Mouse (Mus musculus) layer of hippocampus, postnatal 10 days (tissue): ENCODE results near the gene Ccdc27. TPM values are rescaled to one million over a fixed set of nuclear protein-coding genes. Genes with fewer than 3 reads are reported as not detected.
A peak's percentile ranks its signal among the peaks of the same experiment; 100 is the strongest.

Source experiments
- DNase-seq, 2 experiments: peaks; one replicate each; pipeline ENCODE4 v3.0.0; 2021; ENCODE audit warnings: low spot score in 2 of 2
- total RNA-seq, 2 experiments: library from RNA; stranded (reverse); gene quantifications; 2 replicates each; pipeline ENCODE4 v1.2.3; 2021

Gene Ccdc27
- total RNA-seq, 2 experiments from 2014 or later: 1.4 to 2.3 TPM

DNA sequence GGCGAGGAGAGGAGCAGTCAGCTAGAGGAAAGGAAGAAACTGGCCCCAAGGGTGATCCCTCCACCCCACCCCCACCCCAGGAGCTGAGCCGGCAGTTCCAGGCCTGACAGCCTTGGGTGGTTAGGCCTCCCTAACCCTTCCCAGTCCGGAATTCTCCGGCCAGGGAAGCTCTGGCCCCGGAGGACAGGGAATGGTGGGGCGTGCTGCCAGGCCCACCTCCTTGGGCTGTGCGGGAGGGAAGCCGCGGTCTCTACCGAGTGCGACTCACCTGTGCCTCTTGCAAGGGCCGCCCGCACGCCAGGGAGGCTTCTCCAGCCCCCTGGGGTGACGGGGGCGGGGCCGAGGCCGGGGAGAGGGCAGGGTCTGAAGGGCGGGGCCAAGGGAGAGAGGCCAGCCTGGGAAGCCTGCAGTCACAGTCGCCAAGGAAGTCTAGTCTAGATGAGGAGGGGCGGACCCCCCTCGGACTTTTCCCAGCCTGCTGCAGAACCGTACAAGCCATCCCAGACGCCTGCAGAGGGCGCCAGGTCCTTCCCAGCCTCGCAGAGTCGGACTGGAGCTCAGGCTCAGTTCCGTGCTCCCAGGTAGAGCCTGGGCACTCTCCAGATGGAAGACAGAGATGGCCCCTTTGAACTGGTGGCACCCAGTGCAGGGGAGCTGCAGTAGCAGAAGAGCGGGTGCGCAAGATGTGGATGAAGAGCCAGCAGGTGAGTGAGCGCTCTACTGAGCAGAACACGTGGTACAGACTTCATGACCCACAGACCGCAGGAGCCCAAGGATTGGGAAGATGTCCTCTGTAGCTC is 16.6 kb downstream of the Ccdc27 start, which contains the start of gene Smim1:
Gene Smim1, minus strand, starts transcription at position 590 of the 800 bp plus-strand sequence.
- peak; percentile 66 to 70 for DNase-seq

DNA sequence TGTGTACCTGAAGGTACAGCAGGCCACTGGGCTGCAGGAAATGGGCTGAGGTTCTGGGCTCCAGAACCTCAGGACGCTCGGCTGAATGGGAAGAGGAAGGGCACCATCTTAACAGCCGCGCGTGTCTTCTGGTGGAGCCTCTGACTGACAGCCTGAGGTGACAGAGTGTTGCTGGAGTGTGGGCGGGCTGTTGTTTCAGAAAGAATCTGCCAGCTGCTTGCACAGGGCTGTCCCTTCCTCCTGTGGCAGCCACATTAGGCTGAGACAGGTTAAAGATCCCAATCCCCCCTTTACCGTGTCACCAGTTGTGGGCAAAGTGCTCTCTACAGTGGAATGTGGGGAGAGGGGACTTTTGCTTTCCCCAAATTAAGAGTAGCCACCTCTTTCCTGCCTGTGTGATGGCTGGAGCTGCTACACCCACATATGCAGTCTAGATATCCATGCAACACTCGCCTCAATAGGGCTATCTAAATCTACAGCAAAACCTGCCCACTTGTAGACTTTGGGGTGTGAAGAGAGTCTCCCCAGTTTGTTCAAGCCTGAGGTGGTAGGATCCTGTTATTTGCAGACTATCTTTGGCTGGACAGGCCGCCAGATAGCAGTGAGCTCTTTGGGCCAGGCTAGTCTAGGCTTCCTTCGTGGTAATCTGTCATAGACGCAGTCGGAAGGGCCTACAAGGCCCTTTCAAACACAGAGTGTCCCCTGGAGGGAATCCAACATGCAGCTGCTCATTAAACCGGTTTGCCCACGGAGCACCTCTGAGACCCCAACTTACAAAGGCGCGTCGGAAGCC is 17.6 kb downstream of the Ccdc27 start:
- DNase-seq: peak in 1 of 2 experiments; percentile 17

DNA sequence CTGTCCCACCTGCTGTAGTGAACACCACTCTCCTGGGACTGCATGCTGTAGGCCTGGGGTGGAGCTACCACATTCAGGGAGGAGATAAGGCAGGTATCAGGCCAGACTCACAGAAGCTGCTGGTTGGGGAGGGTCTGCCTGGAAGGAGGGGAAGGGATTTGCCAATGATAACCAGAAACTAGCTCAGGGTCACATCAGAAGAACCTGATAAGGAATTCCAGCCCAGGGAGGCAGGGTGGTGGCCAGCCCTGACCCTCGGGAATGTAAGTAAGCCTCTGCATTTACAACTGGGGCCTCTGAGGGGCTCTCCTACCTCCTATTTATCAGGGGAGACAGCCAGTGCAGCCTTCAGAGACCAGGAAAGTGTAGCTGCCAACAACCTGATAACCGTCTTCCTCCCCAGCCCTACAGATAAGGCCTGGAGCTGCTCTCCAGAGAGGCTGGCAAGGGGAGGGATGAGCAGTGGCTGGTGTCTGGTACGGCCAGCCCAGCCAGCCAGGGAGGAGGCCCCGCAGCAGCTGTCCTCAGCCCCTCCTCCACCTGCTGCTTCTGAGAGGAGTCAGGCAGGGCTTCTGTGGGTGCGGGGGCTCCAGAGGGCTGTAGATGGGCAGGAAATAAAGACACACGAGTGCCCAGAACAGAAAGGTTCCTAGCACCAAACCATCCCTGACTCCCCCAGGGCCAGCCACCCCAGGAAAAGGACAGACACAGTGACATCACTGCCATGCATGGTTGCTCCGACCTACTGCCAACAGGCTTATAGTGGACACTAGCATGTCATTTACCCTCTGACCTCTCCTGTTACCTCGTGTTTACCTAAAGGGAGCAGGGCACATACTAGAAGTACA is 18.5 kb downstream of the Ccdc27 start:
- peak in 1 of 2 experiments; percentile 30 for DNase-seq

DNA sequence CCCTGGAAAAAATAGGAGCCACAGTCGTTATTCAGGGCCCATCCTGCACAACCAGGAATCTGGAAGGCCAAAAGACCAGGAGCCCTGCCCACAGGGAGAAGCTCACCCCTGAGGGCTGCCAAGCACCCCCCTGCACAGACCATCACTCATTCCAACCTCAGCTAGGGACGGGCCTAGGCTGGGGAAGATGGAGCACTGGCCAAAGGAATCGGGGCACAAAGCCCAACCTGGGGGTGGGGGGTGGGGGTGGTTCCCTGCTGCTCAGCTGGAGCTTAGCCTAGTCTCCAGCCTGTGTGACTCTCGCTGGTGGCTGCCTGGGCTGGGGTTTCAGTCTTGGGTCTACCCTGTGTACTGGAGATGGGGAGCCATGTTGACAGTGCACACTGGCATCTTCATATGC is 19.6 kb downstream of the Ccdc27 start:
- peak in 1 of 2 experiments; percentile 32 for DNase-seq

DNA sequence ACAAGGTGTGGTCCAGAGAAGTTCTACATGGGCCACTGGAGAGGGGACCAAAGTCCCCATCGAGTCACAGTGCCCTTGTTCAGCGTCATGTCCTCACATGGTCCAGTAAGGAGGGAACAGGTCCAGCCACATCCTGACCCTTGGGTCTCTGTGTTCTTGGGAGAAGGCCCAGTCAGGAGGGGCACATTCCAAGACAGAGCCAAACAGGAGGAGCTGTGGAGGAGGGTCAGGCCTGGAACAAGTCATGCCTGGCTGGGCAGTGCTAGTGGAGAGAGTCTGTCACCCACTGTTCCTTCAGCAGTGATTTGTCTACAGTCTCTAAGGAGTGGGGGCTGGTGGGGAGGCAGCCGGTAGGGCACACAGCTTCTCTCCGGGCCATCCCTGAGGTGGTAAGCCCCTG is 20.1 kb downstream of the Ccdc27 start:
- DNase-seq: no peak

DNA sequence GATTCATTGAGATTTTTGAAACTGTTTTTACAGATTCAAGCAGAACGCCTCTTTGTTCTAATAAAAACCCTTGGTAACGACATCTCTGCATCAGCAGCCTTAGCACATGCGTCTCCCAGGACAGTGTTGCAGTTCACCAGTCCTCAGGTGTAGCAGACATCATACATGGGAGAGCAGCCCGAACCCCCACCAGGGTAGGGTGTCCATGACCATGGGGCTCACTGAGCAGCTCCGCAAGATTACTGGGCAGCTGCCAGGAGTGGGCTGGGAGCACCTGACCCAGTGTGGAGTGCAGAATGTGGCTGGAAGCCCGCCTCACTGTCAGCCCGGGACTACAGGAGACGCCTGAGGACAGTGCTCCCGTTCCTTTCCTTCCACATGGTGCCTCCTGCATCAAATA is 21.0 kb downstream of the Ccdc27 start:
- DNase-seq: peak in 1 of 2 experiments; percentile 19

DNA sequence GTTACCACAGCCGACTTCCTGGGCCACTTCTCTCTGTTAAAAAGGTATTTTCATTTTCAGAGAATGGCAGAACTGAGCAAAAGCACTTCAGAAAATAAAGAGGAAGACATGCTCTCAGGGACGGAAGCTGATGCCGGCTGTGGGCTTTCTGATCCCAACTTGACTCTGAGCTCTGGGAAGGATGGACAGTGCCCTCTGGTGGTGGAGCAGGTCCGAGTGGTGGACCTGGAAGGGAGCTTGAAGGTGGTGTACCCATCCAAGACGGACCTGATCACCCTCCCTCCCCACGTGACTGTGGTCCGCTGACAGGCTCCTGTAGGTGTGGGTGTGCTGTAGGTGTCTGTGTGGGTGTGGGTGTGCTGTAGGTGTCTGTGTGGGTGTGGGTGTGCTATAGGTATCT is 22.9 kb downstream of the Ccdc27 start:
- peak in 1 of 2 experiments; percentile 51 for DNase-seq

DNA sequence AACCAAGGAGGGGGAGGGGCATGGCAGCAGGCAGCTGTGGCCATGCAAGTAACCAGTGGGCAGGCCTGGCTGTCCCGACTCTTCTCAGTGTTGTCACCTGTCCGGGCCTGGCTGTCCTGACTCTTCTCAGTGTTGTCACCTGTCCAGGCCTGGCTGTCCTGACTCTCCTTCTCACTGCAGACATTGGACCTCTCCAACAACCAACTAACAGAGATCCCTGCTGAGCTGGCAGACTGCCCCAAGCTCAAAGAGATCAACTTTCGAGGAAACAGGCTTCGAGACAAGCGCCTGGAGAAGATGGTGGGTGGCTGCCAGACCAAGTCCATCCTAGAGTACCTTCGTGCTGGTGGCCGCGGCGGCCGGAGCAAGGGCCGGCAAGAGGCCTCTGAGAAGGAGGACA is 27.0 kb downstream of the Ccdc27 start:
- no peak for DNase-seq

DNA sequence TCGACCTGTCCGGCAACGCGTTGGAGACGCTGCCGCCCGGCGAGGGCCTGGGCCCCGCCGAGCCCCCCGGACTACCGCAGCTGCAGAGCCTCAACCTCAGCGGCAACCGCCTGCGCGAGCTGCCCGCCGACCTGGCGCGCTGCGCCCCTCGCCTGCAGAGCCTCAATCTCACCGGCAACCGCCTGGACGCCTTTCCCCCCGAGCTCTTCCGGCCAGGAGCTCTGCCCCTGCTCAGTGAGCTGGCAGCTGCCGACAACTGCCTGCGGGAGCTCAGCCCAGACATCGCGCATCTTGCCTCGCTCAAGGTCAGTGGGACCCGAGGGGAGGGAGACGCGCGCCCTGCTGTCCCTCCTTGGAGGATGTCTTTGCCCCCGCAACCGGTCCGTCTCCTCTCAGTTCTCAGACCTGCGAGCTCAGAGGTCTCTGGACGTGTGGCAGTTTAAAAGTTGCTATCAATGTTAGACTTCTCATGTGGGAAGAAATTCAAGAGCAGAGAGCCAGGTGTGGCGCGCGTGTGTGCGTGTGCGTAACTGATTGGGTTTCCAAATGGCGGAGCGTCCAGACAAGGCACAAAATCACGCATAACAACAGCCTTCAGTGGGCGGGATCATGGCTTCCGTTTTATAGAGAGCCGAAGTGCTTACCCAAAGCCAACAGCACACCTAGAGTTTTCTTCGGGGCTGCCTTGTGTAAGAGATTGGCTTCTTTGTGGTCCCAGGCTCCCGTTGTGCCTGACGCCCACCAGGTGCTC is 30.2 kb downstream of the Ccdc27 start:
- peak; percentile 23 to 36 for DNase-seq

DNA sequence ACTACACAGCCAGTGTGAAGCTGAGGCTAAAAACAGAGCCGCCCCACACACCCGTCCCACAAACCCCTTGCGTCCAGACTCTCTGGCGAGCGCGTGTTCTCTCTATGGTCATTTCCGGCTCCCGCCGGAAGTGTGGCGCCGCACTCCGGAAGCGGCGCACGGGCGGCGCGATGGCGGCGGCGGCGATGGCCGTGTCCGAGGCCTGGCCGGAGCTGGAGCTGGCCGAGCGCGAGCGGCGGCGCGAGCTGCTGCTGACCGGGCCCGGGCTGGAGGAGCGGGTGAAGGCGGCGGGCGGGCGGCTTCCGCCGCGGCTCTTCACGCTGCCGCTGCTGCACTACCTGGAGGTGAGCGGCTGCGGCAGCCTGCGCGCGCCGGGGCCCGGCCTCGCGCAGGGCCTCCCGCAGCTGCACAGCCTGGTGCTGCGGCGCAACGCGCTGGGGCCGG is 30.8 kb downstream of the Ccdc27 start, which contains the start of gene Lrrc47:
Gene Lrrc47, plus strand, starts transcription at position 86 of the 444 bp plus-strand sequence.
- peak; percentile 81 to 83 for DNase-seq

DNA sequence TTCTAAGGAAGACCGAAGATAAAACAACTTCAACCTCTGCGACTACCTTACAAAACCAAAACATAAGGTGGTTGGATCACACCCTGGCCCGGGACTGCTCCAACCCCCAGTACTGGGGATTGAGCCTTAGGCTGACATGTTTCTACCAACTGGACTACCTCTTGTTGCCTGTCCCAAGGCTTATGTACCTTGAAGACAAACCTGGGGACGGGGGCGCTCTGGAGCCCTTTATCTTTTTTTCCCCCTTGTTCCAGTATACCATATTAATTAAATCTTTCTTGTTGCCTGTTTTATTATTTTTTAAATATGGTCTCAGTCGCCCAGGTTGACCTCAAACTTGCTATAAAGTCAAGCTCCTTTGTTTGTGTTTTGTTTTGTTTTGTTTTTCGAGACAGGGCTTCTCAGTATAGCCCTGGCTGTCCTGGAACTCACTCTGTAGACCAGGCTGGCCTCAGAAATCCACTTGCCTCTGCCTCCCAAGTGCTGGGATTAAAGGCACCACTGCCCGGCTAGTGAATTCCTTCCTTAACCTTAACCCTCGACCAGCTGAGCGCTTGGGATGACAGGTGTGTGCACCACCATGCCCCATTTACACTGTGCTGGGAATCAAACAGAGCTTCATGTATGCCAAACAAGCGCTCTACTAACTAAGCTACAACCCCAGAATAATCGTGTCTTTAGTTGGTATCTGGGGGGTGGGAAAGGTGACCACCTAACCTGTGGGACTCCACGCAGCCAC is 31.4 kb downstream of the Ccdc27 start:
- no peak for DNase-seq

DNA sequence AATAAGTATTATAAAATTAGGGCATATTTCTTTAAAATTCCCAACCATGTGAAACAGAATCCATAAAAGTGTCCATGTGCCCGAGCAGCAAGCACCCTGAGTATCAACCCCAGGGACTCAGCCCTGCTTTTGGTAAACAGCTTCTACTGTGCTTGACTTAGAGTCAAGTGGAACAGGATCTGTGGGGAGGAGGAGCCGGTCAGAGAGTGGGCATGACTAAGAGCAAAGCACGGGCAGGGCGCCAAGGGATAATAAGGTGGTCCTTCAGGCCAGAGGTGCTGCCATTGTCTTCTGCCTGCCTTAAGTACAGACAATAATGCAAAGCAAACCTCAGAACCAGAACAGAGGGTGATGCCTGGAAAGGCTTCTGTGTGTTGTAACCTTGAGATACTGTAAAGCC is 34.7 kb downstream of the Ccdc27 start:
- no peak for DNase-seq

DNA sequence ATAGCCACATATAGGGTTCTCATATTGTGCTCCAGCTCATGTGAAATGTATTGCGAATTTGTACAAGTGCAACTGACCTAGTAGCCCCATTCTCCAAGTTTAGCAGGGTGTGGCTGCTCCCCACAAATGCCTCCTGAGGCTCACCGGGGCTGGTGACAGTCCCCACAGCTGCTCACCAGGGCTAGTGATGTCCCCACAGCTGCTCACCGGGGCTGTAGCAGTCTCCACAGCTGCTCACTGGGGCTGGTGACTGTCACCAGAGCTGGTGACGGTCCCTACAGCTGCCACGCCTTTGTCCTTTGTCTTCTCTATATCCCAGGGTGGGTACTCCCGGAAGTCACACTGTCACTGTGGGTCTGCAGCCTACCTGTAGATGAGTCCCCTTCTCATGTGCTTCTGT is 36.2 kb downstream of the Ccdc27 start:
- DNase-seq: no peak

DNA sequence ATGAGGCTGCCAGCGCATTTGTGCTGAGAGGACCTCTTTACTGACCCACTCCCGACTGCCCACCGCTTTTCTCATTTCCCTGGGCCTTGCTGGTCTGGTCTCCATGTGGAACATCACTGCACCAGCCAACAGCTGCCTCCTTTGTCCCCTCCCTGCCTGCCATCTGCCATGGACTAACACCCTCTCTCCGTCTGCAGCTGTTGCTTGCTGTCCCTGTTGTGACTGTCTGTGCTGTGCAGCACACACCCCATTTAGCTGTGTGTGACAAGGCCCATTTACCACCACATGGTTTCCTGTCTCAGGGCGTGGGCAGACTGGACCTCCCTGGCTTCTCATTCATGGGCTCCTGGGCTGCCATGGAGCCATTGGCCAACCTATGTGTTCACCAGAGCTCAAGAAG is 37.0 kb downstream of the Ccdc27 start:
- no peak for DNase-seq

DNA sequence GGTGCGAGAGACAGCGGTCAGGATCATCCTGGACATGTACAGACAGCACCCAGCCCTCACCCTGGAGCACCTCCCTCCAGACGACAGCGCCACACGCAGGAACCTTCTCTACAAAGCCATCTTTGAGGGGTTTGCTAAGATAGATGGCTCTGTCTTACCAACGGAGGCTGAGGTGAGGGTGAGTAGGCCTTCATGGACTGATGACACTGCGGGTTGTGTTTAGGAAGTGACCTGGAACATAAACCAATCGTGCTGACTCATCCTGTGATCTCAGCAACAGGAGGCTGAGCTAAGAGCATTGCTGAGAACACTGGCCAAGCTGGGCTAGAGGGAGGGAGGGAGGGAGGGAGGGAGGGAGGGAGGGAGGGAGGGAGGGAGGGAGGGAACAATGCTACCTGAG is 49.0 kb downstream of the Ccdc27 start:
- no peak for DNase-seq

DNA sequence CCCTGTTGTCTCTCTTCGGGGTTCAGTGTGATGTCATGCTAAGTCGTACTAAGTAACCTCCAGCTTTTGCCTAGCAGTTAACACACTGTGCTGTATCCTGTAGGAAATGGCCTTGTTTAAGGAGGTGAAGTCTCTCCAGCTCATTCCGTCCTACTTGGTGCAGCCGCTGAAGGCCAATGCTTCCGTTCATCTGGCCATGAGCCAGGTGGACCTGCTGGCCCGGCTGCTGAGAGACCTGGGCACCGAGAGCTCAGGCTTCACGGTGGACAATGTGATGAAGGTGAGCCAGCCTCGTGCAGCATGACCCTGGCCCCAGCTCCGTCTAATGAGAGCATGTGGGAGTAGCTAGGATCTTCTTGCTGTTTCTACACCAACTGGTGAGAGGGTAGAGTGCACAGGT is 49.8 kb downstream of the Ccdc27 start:
- no peak for DNase-seq

DNA sequence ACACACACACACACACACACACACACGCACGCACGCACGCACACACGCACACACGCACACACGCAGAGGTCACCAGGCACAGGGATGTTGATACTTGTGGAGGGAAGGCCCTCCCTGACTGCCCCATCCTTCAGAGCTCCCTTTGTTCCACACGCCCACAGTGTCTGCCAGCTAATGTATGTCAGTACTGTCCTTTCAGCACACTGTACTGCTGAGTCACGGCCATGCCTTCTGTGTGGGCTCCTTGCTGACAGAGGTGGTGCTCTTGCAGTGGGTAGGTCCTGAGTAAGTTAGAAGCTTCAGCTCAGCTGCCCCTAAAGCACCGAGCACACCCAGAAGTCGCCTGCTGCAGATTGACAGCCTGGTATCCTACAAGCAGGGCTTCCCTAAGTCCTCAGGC is 62.0 kb downstream of the Ccdc27 start:
- no peak for DNase-seq

DNA sequence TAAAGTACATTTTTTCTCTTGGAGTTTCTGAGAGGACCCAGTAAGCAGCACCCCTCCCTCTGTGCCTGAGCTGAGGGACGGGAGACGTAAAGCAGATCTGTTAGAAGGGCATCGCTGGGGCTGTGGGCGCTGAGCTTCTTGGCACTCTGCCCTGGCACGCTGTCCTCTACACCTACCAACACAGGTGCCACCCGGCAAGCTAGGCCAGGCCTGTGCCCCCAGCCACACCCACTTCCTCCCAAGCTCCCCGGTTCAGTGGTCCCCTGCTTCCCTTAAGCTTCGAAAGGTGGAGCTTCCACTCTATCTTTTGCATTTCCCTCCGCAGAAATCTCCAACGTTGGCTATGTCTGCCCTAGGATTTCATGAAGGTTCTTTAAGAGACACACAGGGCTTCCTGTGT is 63.2 kb downstream of the Ccdc27 start:
- DNase-seq: no peak
